Mouse (Mus musculus) limb, embryonic 10.5 days (tissue): ENCODE data around the gene 4933434E20Rik. TPM values are rescaled to one million over a fixed set of nuclear protein-coding genes. Genes with fewer than 3 reads are reported as not detected.

Experiments
- microRNA counts: library from miRNA; unstranded; fragments of <30 nt; microRNA quantifications from one replicate; lab custom pipeline; 2017
- microRNA-seq: library from miRNA; unstranded; fragments of <30 nt; microRNA quantifications from one replicate; pipeline ENCODE4, GENCODE M21; 2017
- polyA plus RNA-seq: library from polyadenylated mRNA; unstranded; fragments of >200 nt; fragmentation: Nextera tagmentation; extraction: Ambion mirVana; gene quantifications from 2 replicates; pipeline ENCODE4 v1.2.1, GENCODE M21; 2016

4933434E20Rik gene
- polyA plus RNA-seq, 1 experiment from 2014 or later: 171 TPM

MicroRNAs within 50 kb of the gene (microRNA counts, 519-probe panel; counts per million panel counts)
- microRNA mmu-miR-190b (lab: Ali Mortazavi, UCI): 684 counts per million, percentile 72 among the panel's probes with 10 or more counts

Small RNA genes within 50 kb of the gene (microRNA-seq; reads per million reads assigned to microRNA genes)
- gene Mir190b (16.1 reads per million, percentile 26 among the genes with 10 or more reads in this experiment), gene Mir7669 (1.5 reads per million)

Other genes starting within 250 kb of the 4933434E20Rik start
- gene She, start 220.3 kb upstream of the 4933434E20Rik start, polyA plus RNA-seq: 2.8 and 3.1 TPM in 2 replicates
- 0.25 and 0.38 TPM in 2 replicates for gene Il6ra, start 138.4 kb upstream of the 4933434E20Rik start, polyA plus RNA-seq
- gene Atp8b2, start 88.1 kb upstream of the 4933434E20Rik start, polyA plus RNA-seq: 16.0 and 18.3 TPM in 2 replicates
- gene Hax1, start 52.9 kb upstream of the 4933434E20Rik start, polyA plus RNA-seq: 308 and 315 TPM in 2 replicates
- 234 and 244 TPM in 2 replicates for gene Ubap2l, start 992 bp downstream of the 4933434E20Rik start, polyA plus RNA-seq
- gene Tpm3, start 21.0 kb downstream of the 4933434E20Rik start, polyA plus RNA-seq: 634 and 641 TPM in 2 replicates
- gene Nup210l, start 52.5 kb downstream of the 4933434E20Rik start, polyA plus RNA-seq: 0.63 and 0.65 TPM in 2 replicates
- 1,143 and 1,168 TPM in 2 replicates for gene Rps27, start 162.0 kb downstream of the 4933434E20Rik start, polyA plus RNA-seq
- gene Rab13, start 162.1 kb downstream of the 4933434E20Rik start, polyA plus RNA-seq: 23.8 and 25.6 TPM in 2 replicates
- gene Jtb, start 180.0 kb downstream of the 4933434E20Rik start, polyA plus RNA-seq: 71.4 and 73.5 TPM in 2 replicates
- 4.0 and 8.9 TPM in 2 replicates for gene Creb3l4, start 191.9 kb downstream of the 4933434E20Rik start, polyA plus RNA-seq
- 55.6 and 60.1 TPM in 2 replicates for gene Slc39a1, start 196.5 kb downstream of the 4933434E20Rik start, polyA plus RNA-seq
- 26.5 and 31.6 TPM in 2 replicates for gene Crtc2, start 202.5 kb downstream of the 4933434E20Rik start, polyA plus RNA-seq
- 3.4 and 5.1 TPM in 2 replicates for gene Dennd4b, start 213.5 kb downstream of the 4933434E20Rik start, polyA plus RNA-seq
- 14.3 and 15.6 TPM in 2 replicates for gene Gatad2b, start 241.5 kb downstream of the 4933434E20Rik start, polyA plus RNA-seq